Mouse (Mus musculus) small intestine, adult 2 months (tissue): ENCODE measurements at regions not wholly inside any gene's neighbourhood (a gene's known extent, or its start where the extent isn't known, plus 50 kb on each side); places are given as distances from the start of the nearest gene placed in this dataset.

Source experiments
- CTCF ChIP-seq: fragments of 200-500 bp; IDR thresholded peaks from 2 replicates; pipeline ENCODE4 v1.5.1; 2012; ENCODE audit warnings: low read depth, mild to moderate bottlenecking, control low read depth, inconsistent platforms, low read length, moderate library complexity, mixed read lengths; ENCODE audit not compliant: insufficient replicate concordance, insufficient read length; ENCODE audit errors: extremely low read depth
- POLR2A ChIP-seq: fragments of 200-500 bp; IDR thresholded peaks from 2 replicates; pipeline ENCODE4 v1.6.1; 2012; ENCODE audit warnings: low read depth, mild to moderate bottlenecking, control low read depth, inconsistent platforms, low read length, moderate library complexity

- TF ChIP-seq CTCF (no peak), POLR2A (no peak)
Measured at GRCm38 (mm10) chr10:53434376-53435171, 54.8 kb upstream of the Cep85l start.
